Mouse (Mus musculus): Measurements from ENCODE around the gene Slc7a9. TPM values are rescaled to one million over a fixed set of nuclear protein-coding genes. Genes with fewer than 3 reads are reported as not detected.

Slc7a9 gene
- total and polyA plus RNA-seq, 2 experiments from 2014 or later: not detected

DNA sequence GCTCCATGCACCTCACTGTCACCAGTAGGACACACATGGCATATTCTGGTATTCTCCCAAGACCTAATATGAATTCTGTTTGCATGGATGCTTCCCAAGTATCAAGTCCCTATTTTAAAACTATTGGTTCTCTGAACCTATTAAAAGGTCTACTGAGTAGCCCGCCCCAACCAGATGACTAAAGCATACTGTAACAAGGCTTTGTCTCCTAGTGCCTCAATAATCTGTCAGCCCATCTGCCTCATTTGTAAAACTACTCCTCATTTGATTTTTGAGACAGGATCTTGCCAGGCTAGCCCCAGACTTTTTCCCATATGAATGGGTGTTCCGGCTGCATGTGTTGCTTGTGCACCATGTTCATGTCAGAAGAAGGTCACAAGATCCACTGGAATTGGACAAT is 41.6 kb downstream of the Slc7a9 start:
- no peak for ATAC-seq (ENCODE audit: low FRiP score)
- no peak for TF ChIP-seq CTCF (IDR thresholded peaks at IDR 0.05)
- Histone ChIP-seq H3K4me1 (ENCODE audit: insufficient read depth, low read length) (no peaks in the 10 kb centered on the region), H3K27me3 (ENCODE audit: insufficient read depth, low read length) (no peaks in the 10 kb centered on the region), H3K4me3 (ENCODE audit: low read depth, low read length) (no peak overlapping the region), H3K9me3 (ENCODE audit: low read length) (no peaks in the 10 kb centered on the region), H3K4me2 (ENCODE audit: low read depth, low read length, poor library complexity, severe bottlenecking) (no peak overlapping the region), H3K27ac (ENCODE audit: low read depth, low read length) (no peak overlapping the region), H3K9ac (replicated peaks; ENCODE audit: low read length, poor library complexity, severe bottlenecking) (no peak overlapping the region), H3K36me3 (ENCODE audit: insufficient read depth, low read length) (no peaks in the 10 kb centered on the region)
- 90% methylated on average over 2 of the region's 2 CpGs for WGBS
- DNase-seq (ENCODE audit: low spot score): no peak

DNA sequence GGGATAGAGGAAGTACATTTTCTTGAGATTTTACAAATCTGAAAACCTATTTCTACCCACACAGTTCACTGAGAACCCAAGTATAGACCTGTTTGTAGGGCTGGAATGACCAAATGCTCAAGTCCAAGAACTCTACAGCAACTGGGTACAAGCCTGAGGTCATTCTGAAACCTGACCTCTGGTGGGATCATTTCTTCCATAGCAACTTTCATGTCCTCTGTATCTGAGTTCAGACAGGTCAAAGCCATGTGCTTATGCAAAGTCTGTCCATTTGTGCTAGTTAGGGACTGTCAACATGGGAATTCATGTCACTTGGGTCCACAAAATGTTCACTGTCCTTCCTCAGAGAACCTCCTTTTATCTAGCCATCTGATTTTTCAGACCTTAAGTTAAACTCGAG is 42.4 kb downstream of the Slc7a9 start:
- WGBS: 74% methylated on average over 1 of the region's 1 CpGs
- Histone ChIP-seq H3K4me2 (ENCODE audit: low read depth, low read length, poor library complexity, severe bottlenecking) (no peak overlapping the region), H3K4me1 (ENCODE audit: insufficient read depth, low read length) (no peaks in the 10 kb centered on the region), H3K27ac (ENCODE audit: low read depth, low read length) (no peak overlapping the region), H3K36me3 (ENCODE audit: insufficient read depth, low read length) (no peaks in the 10 kb centered on the region), H3K9ac (replicated peaks; ENCODE audit: low read length, poor library complexity, severe bottlenecking) (no peak overlapping the region), H3K27me3 (ENCODE audit: insufficient read depth, low read length) (no peaks in the 10 kb centered on the region), H3K9me3 (ENCODE audit: low read length) (no peaks in the 10 kb centered on the region), H3K4me3 (ENCODE audit: low read depth, low read length) (no peak overlapping the region)
- ATAC-seq (ENCODE audit: low FRiP score): no peak
- TF ChIP-seq CTCF (IDR thresholded peaks at IDR 0.05): no peak
- no peak for DNase-seq (ENCODE audit: low spot score)

DNA sequence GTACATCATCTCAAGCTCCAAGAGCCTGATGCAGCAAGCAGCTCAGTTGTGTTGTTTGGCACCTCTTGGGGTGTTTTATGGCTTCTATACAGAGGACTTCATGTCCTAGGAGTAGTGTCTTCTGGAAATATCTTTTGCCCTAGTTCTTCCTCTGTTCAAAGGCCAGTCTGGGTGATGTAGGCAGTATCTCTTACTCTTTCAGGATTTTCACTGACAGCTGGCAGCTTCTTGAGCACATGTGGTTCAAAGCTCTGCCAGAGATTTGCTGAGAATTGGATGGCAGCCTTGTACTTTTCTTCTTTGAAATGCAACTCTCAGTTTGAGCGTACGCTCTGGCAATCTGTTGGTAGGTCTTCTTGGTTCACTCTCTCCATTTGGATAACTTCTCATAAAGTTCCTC is 48.9 kb downstream of the Slc7a9 start:
- Histone ChIP-seq H3K9me3 (ENCODE audit: low read length) (no peaks in the 10 kb centered on the region), H3K27me3 (ENCODE audit: insufficient read depth, low read length) (no peaks in the 10 kb centered on the region), H3K27ac (ENCODE audit: low read depth, low read length) (no peak overlapping the region), H3K4me3 (ENCODE audit: low read depth, low read length) (no peak overlapping the region), H3K9ac (replicated peaks; ENCODE audit: low read length, poor library complexity, severe bottlenecking) (no peak overlapping the region), H3K36me3 (ENCODE audit: insufficient read depth, low read length) (no peaks in the 10 kb centered on the region), H3K4me1 (ENCODE audit: insufficient read depth, low read length) (no peaks in the 10 kb centered on the region), H3K4me2 (ENCODE audit: low read depth, low read length, poor library complexity, severe bottlenecking) (no peak overlapping the region)
- no peak for ATAC-seq (ENCODE audit: low FRiP score)
- 98% methylated on average over 2 of the region's 2 CpGs for WGBS
- DNase-seq (ENCODE audit: low spot score): no peak
- no peak for TF ChIP-seq CTCF (IDR thresholded peaks at IDR 0.05)

DNA sequence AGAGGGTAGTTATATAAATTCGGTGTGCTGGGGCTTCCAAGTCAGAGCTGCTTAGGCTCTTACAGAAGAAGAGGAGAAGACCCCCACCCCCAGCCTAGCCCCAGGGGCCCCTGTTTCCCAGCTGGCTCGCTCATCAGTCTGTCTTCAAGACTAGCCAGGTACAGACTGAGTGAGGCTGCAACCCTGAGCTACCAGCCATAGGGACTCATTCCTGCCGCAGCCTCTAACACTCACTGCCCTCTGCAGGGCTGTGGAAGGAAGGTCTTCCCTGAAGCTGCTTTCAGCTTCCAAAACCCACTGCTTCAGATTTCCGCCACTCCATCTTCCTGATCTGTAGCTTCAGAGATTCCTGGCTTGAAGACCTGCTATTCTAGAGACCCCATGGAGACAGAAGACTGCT is 53.4 kb downstream of the Slc7a9 start:
- Histone ChIP-seq H3K4me3 (ENCODE audit: low read depth, low read length) (no peak overlapping the region), H3K27me3 (ENCODE audit: insufficient read depth, low read length) (no peaks in the 10 kb centered on the region), H3K36me3 (ENCODE audit: insufficient read depth, low read length) (no peaks in the 10 kb centered on the region), H3K9me3 (ENCODE audit: low read length) (no peaks in the 10 kb centered on the region), H3K27ac (ENCODE audit: low read depth, low read length) (no peak overlapping the region), H3K4me1 (ENCODE audit: insufficient read depth, low read length) (no peaks in the 10 kb centered on the region), H3K9ac (replicated peaks; ENCODE audit: low read length, poor library complexity, severe bottlenecking) (no peak overlapping the region), H3K4me2 (ENCODE audit: low read depth, low read length, poor library complexity, severe bottlenecking) (no peak overlapping the region)
- DNase-seq (ENCODE audit: low spot score): peak; percentile 61
- no peak for ATAC-seq (ENCODE audit: low FRiP score)
- WGBS: 13% methylated on average over 4 of the region's 4 CpGs
- peak; percentile 71 for TF ChIP-seq CTCF (IDR thresholded peaks at IDR 0.05)

Other genes starting within 250 kb of the Slc7a9 start
- gene Lrp3, start 233.3 kb upstream of the Slc7a9 start, total RNA-seq (2014; rRNA removed): 136 and 159 TPM in 2 replicates
- 21.7 and 23.7 TPM in 2 replicates for gene Lrp3, start 233.3 kb upstream of the Slc7a9 start, polyA plus RNA-seq (2015; fragmentation: Nextera tagmentation; extraction: Ambion mirVana)
- 8.0 and 11.5 TPM in 2 replicates for gene Gpatch1, start 130.4 kb upstream of the Slc7a9 start, total RNA-seq (2014; rRNA removed)
- gene Gpatch1, start 130.4 kb upstream of the Slc7a9 start, polyA plus RNA-seq (2015; fragmentation: Nextera tagmentation; extraction: Ambion mirVana): 21.9 and 22.2 TPM in 2 replicates
- 3.1 and 3.5 TPM in 2 replicates for gene Rhpn2, start 114.6 kb upstream of the Slc7a9 start, total RNA-seq (2014; rRNA removed)
- 1.7 and 1.9 TPM in 2 replicates for gene Rhpn2, start 114.6 kb upstream of the Slc7a9 start, polyA plus RNA-seq (2015; fragmentation: Nextera tagmentation; extraction: Ambion mirVana)
- gene Faap24, start 52.0 kb upstream of the Slc7a9 start, total RNA-seq (2014; rRNA removed): 5.8 and 8.8 TPM in 2 replicates
- 10.4 and 11.5 TPM in 2 replicates for gene Faap24, start 52.0 kb upstream of the Slc7a9 start, polyA plus RNA-seq (2015; fragmentation: Nextera tagmentation; extraction: Ambion mirVana)
- 7.7 and 15.1 TPM in 2 replicates for gene Cep89, start 51.8 kb upstream of the Slc7a9 start, total RNA-seq (2014; rRNA removed)
- 27.5 and 27.6 TPM in 2 replicates for gene Cep89, start 51.8 kb upstream of the Slc7a9 start, polyA plus RNA-seq (2015; fragmentation: Nextera tagmentation; extraction: Ambion mirVana)
- gene Tdrd12, start 88.9 kb downstream of the Slc7a9 start, total RNA-seq (2014; rRNA removed): 0.19 and 0.38 TPM in 2 replicates
- 0.58 and 0.79 TPM in 2 replicates for gene Tdrd12, start 88.9 kb downstream of the Slc7a9 start, polyA plus RNA-seq (2015; fragmentation: Nextera tagmentation; extraction: Ambion mirVana)
- gene Nudt19, start 107.5 kb downstream of the Slc7a9 start, total RNA-seq (2014; rRNA removed): 49.3 and 57.7 TPM in 2 replicates
- 128 and 141 TPM in 2 replicates for gene Nudt19, start 107.5 kb downstream of the Slc7a9 start, polyA plus RNA-seq (2015; fragmentation: Nextera tagmentation; extraction: Ambion mirVana)
- 0.11 and 0.24 TPM in 2 replicates for gene Rgs9bp, start 136.8 kb downstream of the Slc7a9 start, total RNA-seq (2014; rRNA removed)
- gene Rgs9bp, start 136.8 kb downstream of the Slc7a9 start, polyA plus RNA-seq (2015; fragmentation: Nextera tagmentation; extraction: Ambion mirVana): 0.05 TPM in 1 of 2 replicates, not detected in the other
- gene Ankrd27, start 137.4 kb downstream of the Slc7a9 start, total RNA-seq (2014; rRNA removed): 17.9 and 24.7 TPM in 2 replicates
- gene Ankrd27, start 137.4 kb downstream of the Slc7a9 start, polyA plus RNA-seq (2015; fragmentation: Nextera tagmentation; extraction: Ambion mirVana): 11.4 and 11.9 TPM in 2 replicates
- 53.3 and 78.3 TPM in 2 replicates for gene Pdcd5, start 198.7 kb downstream of the Slc7a9 start, total RNA-seq (2014; rRNA removed)
- 255 and 280 TPM in 2 replicates for gene Pdcd5, start 198.7 kb downstream of the Slc7a9 start, polyA plus RNA-seq (2015; fragmentation: Nextera tagmentation; extraction: Ambion mirVana)